Mouse (Mus musculus): ENCODE measurements around the gene Tmcc1. TPM values are rescaled to one million over a fixed set of nuclear protein-coding genes. Genes with fewer than 3 reads are reported as not detected.

Gene Tmcc1
- polyA plus RNA-seq, 1 experiment, result 17.6 TPM

DNA sequence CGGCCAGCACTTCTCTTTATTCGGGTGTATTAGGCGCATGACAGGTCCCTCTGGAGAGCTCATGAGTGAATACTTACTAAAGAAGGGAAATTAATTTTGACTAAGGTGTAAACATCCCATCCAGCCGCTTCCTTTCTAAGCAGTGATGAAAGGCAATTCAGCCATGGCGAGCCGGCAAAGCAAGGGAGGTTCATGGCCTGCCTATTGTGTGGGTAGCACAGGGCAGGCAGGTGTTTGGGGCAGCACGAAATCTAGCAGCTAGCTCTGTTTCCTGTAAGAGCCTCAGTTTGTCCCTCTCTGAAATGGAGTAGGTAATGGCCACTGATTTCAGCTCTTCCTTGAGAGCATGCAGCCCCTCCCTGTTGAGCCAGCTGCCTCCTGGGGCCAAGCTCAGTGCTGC, 208.7 kb downstream of the Tmcc1 start:
- Histone ChIP-seq H3K79me2 (ENCODE audit: control insufficient read depth, insufficient read depth) (peaks cover 15% of the 10 kb centered on the region), H3K27me3 (ENCODE audit: control insufficient read depth, insufficient read depth, insufficient read length) (no peaks in the 10 kb centered on the region), H3K36me3 (ENCODE audit: control insufficient read depth, insufficient read depth) (no peaks in the 10 kb centered on the region), H3K4me3 (no peak overlapping the region), H3ac (ENCODE audit: control insufficient read depth, insufficient read length) (no peak overlapping the region), H3K4me2 (ENCODE audit: low read depth) (no peak overlapping the region)
- TF ChIP-seq POLR2A (IDR thresholded peaks at IDR 0.05; ENCODE audit: insufficient read length, low read depth) (no peak), REST (IDR thresholded peaks at IDR 0.05; ENCODE audit: insufficient read depth, insufficient read length) (no peak), E2F4 (IDR thresholded peaks at IDR 0.05; ENCODE audit: insufficient read depth) (no peak), POLR2AphosphoS2 (IDR thresholded peaks at IDR 0.05; ENCODE audit: insufficient read length, low read depth) (no peak), TCF3 (IDR thresholded peaks at IDR 0.05; ENCODE audit: insufficient read length, low read depth) (no peak)

DNA sequence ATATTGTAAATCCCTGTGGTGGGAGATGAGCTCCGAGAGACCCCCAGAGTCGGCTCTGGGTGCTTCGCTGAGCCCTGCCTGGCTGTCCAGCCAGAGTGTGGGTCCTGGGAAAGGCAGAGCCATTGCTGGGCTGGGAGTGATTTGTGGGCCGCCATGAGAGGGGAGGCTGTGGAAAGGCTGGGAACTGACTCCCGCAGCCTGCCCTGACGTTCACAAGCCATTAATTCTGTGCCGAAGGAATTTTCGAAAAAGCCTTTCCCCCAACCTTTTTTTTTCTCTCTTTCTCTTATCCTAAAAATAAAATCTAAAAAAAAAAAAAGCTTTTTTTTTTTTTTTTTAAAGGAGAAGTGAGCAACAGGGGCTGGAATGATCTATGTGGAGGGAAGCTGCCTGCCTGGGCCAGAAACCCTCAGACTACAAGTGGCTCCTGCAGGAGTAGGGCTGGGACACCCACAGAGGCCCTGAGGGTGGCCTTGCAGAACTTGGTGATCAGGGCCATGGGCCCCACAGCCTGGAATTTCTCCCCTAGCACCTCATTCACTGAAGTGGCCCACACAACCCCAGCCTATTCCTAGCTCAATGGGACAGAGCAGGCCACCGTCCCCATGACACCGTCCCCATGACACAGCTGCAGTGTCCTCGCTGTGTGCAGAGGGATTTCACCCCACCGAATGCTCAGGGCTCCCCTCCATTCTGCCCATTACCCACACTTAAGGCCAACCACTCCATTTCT, 209.8 kb downstream of the Tmcc1 start:
- no peaks in the 10 kb centered on the region for H3K27me3 ChIP-seq (ENCODE audit: control insufficient read depth, insufficient read depth, insufficient read length)
- H3K36me3 ChIP-seq (ENCODE audit: control insufficient read depth, insufficient read depth), result no peaks in the 10 kb centered on the region
- H3ac ChIP-seq (ENCODE audit: control insufficient read depth, insufficient read length), result no peak overlapping the region
- TF ChIP-seq MYOD1 (IDR thresholded peaks at IDR 0.05; ENCODE audit: control insufficient read depth in 1 of 3, insufficient read length in 2 of 3, low read depth in 2 of 3), result no peak
- TF ChIP-seq POLR2AphosphoS2 (IDR thresholded peaks at IDR 0.05; ENCODE audit: insufficient read length, low read depth), result no peak
- TF ChIP-seq TCF12 (IDR thresholded peaks at IDR 0.05; ENCODE audit: insufficient read depth, poor library complexity, severe bottlenecking), result no peak
- no peak for TF ChIP-seq CEBPB (IDR thresholded peaks at IDR 0.05; ENCODE audit: insufficient read depth, poor library complexity, severe bottlenecking)
- no peak for TF ChIP-seq E2F4 (IDR thresholded peaks at IDR 0.05; ENCODE audit: insufficient read depth)
- no peak for TF ChIP-seq MAX (IDR thresholded peaks at IDR 0.05; ENCODE audit: low read depth)
- TF ChIP-seq MYOG (IDR thresholded peaks at IDR 0.05; ENCODE audit: control insufficient read depth in 1 of 3, insufficient read depth in 1 of 3, insufficient read length in 2 of 3, low read depth in 2 of 3), result no peak
- no peak for TF ChIP-seq REST (IDR thresholded peaks at IDR 0.05; ENCODE audit: insufficient read depth, insufficient read length)
- no peak for TF ChIP-seq POLR2A (IDR thresholded peaks at IDR 0.05; ENCODE audit: insufficient read length, low read depth)
- no peak for TF ChIP-seq USF1 (IDR thresholded peaks at IDR 0.05; ENCODE audit: low read depth)
- TF ChIP-seq TCF3 (IDR thresholded peaks at IDR 0.05; ENCODE audit: insufficient read length, low read depth), result no peak
- no peak for TF ChIP-seq SRF (IDR thresholded peaks at IDR 0.05; ENCODE audit: control insufficient read depth, insufficient read length, low read depth)
- no peak overlapping the region for H3K4me3 ChIP-seq
- H3K79me2 ChIP-seq (ENCODE audit: control insufficient read depth, insufficient read depth), result peaks cover 10% of the 10 kb centered on the region
- no peak overlapping the region for H3K4me2 ChIP-seq (ENCODE audit: low read depth)

DNA sequence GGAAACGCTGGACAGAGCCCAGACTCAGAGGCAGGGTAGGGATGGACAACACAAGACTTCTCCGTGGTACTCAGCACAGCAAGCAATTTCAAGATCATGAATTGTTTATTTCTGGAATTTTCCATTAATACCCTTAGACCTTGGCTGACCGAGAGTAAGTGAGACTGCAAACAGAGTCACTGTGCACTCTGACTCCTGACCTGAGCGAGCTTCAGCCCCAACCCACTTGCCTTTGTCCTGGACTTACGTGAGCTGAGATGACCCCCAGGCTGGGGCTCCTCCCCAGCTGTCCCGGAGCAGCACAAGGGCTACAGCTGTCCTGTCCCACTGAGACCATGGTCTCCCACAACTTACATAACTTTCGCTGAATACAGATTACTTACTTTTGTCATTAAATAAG, 210.4 kb downstream of the Tmcc1 start:
- H3K4me2 ChIP-seq (ENCODE audit: low read depth), result no peak overlapping the region

GRCm38 (mm10) chr6:115978596-115978995, 214.7 kb downstream of the Tmcc1 start:
- Histone ChIP-seq H3K4me2 (ENCODE audit: low read depth) (no peak overlapping the region), H3K27me3 (ENCODE audit: control insufficient read depth, insufficient read depth, insufficient read length) (no peaks in the 10 kb centered on the region), H3K79me2 (ENCODE audit: control insufficient read depth, insufficient read depth) (no peaks in the 10 kb centered on the region), H3ac (ENCODE audit: control insufficient read depth, insufficient read length) (no peak overlapping the region), H3K36me3 (ENCODE audit: control insufficient read depth, insufficient read depth) (no peaks in the 10 kb centered on the region), H3K4me3 (no peak overlapping the region)
- TF ChIP-seq MAX (IDR thresholded peaks at IDR 0.05; ENCODE audit: low read depth), result no peak
- TF ChIP-seq SRF (IDR thresholded peaks at IDR 0.05; ENCODE audit: control insufficient read depth, insufficient read length, low read depth), result no peak
- no peak for TF ChIP-seq TCF3 (IDR thresholded peaks at IDR 0.05; ENCODE audit: insufficient read length, low read depth)
- TF ChIP-seq POLR2A (IDR thresholded peaks at IDR 0.05; ENCODE audit: insufficient read length, low read depth), result no peak
- no peak for TF ChIP-seq MYOG (IDR thresholded peaks at IDR 0.05; ENCODE audit: control insufficient read depth in 1 of 3, insufficient read depth in 1 of 3, insufficient read length in 2 of 3, low read depth in 2 of 3)
- no peak for TF ChIP-seq POLR2AphosphoS2 (IDR thresholded peaks at IDR 0.05; ENCODE audit: insufficient read length, low read depth)
- TF ChIP-seq E2F4 (IDR thresholded peaks at IDR 0.05; ENCODE audit: insufficient read depth), result no peak
- no peak for TF ChIP-seq CEBPB (IDR thresholded peaks at IDR 0.05; ENCODE audit: insufficient read depth, poor library complexity, severe bottlenecking)
- no peak for TF ChIP-seq MYOD1 (IDR thresholded peaks at IDR 0.05; ENCODE audit: control insufficient read depth in 1 of 3, insufficient read length in 2 of 3, low read depth in 2 of 3)
- TF ChIP-seq TCF12 (IDR thresholded peaks at IDR 0.05; ENCODE audit: insufficient read depth, poor library complexity, severe bottlenecking), result no peak

More for the DNA sequence above, 210.4 kb downstream of the Tmcc1 start:
- TF ChIP-seq TCF12 (IDR thresholded peaks at IDR 0.05; ENCODE audit: insufficient read depth, poor library complexity, severe bottlenecking), result no peak
- TF ChIP-seq SRF (IDR thresholded peaks at IDR 0.05; ENCODE audit: control insufficient read depth, insufficient read length, low read depth), result no peak
- no peak for TF ChIP-seq USF1 (IDR thresholded peaks at IDR 0.05; ENCODE audit: low read depth)
- TF ChIP-seq TCF3 (IDR thresholded peaks at IDR 0.05; ENCODE audit: insufficient read length, low read depth), result no peak
- peak in 1 of 3 experiments; percentile 64 for TF ChIP-seq MYOG (IDR thresholded peaks at IDR 0.05; ENCODE audit: control insufficient read depth in 1 of 3, insufficient read depth in 1 of 3, insufficient read length in 2 of 3, low read depth in 2 of 3)
- TF ChIP-seq REST (IDR thresholded peaks at IDR 0.05; ENCODE audit: insufficient read depth, insufficient read length), result peak; percentile 25
- no peak for TF ChIP-seq POLR2AphosphoS2 (IDR thresholded peaks at IDR 0.05; ENCODE audit: insufficient read length, low read depth)
- peaks cover 4% of the 10 kb centered on the region for H3K79me2 ChIP-seq (ENCODE audit: control insufficient read depth, insufficient read depth)
- no peak overlapping the region for H3ac ChIP-seq (ENCODE audit: control insufficient read depth, insufficient read length)
- no peak overlapping the region for H3K4me3 ChIP-seq
- no peaks in the 10 kb centered on the region for H3K36me3 ChIP-seq (ENCODE audit: control insufficient read depth, insufficient read depth)
- no peaks in the 10 kb centered on the region for H3K27me3 ChIP-seq (ENCODE audit: control insufficient read depth, insufficient read depth, insufficient read length)

DNA sequence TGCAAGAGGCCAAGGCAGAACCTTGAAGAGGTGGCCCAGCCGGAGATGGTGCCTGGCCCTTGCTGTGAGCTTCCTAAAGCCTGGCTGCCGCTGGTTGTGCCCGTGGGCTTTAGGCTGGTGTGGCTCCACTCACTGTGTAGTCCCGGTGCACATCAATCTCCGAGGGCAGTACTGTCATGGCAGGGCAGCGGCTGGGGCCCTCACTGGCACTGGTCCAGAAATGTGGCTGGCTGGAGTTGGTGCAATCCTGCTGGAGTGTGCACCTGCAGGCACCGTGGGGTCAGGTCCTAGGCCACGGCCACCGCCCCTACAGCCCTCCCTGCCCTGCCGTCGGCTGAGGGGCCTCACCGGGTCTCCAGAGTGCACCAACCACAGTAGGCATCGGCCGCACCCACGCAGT, 215.5 kb downstream of the Tmcc1 start:
- no peaks in the 10 kb centered on the region for H3K79me2 ChIP-seq (ENCODE audit: control insufficient read depth, insufficient read depth)
- TF ChIP-seq USF1 (IDR thresholded peaks at IDR 0.05; ENCODE audit: low read depth) (no peak), MYOD1 (IDR thresholded peaks at IDR 0.05; ENCODE audit: control insufficient read depth in 1 of 3, insufficient read length in 2 of 3, low read depth in 2 of 3) (no peak)
- H3K4me3 ChIP-seq, result no peak overlapping the region
- no peak overlapping the region for H3K4me2 ChIP-seq (ENCODE audit: low read depth)
- H3K27me3 ChIP-seq (ENCODE audit: control insufficient read depth, insufficient read depth, insufficient read length), result no peaks in the 10 kb centered on the region
- no peak overlapping the region for H3ac ChIP-seq (ENCODE audit: control insufficient read depth, insufficient read length)
- H3K36me3 ChIP-seq (ENCODE audit: control insufficient read depth, insufficient read depth), result no peaks in the 10 kb centered on the region
